Comparison of ENCODE assay signal across 8 mouse cellular contexts in the genomic region with DNA sequence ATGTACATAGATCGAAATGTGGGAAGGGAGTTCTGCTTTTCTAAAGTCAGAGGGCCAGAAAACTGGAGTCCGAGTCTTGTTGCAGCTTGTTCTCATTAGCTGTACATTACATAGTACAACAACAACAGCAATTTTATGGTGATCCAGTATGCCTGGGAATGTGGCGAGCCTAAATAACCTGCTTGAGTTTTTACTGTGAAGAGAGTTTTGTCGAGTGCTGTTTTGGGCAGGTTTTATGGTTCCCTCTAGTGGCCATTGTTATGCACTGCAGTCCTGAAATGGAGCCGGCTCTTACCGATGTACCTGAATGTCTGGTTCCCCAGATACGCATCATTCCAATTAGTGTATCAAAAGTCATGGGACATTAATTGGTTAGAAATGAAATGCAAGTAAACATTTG.
DNase-seq lines count a peak whose midpoint lies in the region; ATAC-seq lines count a peak whose summit lies in the region.

No protein-coding gene starts in this region.

- H3K4me1 ChIP-seq in embryonic facial prominence, embryonic 11.5 days (ENCODE audit: control insufficient read depth, insufficient read depth, low read length) = no peaks in the 10 kb centered on the region

- no peaks in the 10 kb centered on the region for H3K27me3 ChIP-seq in embryonic facial prominence, embryonic 11.5 days (ENCODE audit: control insufficient read depth, insufficient read depth, low read length)

- H3K9me3 ChIP-seq in embryonic facial prominence, embryonic 11.5 days (replicated peaks; ENCODE audit: control insufficient read depth, low read length) = no peaks in the 10 kb centered on the region

- H3K4me3 ChIP-seq in embryonic facial prominence, embryonic 11.5 days (ENCODE audit: low read depth, low read length) = no peak overlapping the region

- no peaks in the 10 kb centered on the region for H3K36me3 ChIP-seq in embryonic facial prominence, embryonic 11.5 days (replicated peaks; ENCODE audit: control insufficient read depth, insufficient read depth, low read depth, low read length)

- no peak overlapping the region for H3K4me2 ChIP-seq in embryonic facial prominence, embryonic 11.5 days (ENCODE audit: low read depth, low read length)

- WGBS in embryonic facial prominence, embryonic 11.5 days = 15% methylated on average over 7 of the region's 7 CpGs

- no peak overlapping the region for H3K27ac ChIP-seq in embryonic facial prominence, embryonic 11.5 days (replicated peaks; ENCODE audit: low read depth, low read length)

- no peak overlapping the region for H3K9ac ChIP-seq in embryonic facial prominence, embryonic 11.5 days (replicated peaks; ENCODE audit: low read length)

- DNase-seq in urinary bladder, adult 18-20 months (ENCODE audit: low spot score in 2 of 2) = peak; percentile 24 to 42
- DNase-seq in urinary bladder, adult 2 months (ENCODE audit: low spot score) = no peak
- DNase-seq in adrenal gland, postnatal 36 days = peak; percentile 31 to 41
- peak; percentile 85 for DNase-seq in embryonic facial prominence, embryonic 11.5 days (ENCODE audit: low spot score)
- DNase-seq in induced T-regulatory cell, adult 2 months (ENCODE audit: low read depth) = peak; percentile 85
- DNase-seq in left cerebral cortex, adult 8-10 months (ENCODE audit: low spot score in 2 of 2) = peak; percentile 17 to 40
- DNase-seq in ovary, postnatal 36 days (ENCODE audit: low spot score) = peak; percentile 22
- DNase-seq in yolk sac, embryonic 10.5 days (ENCODE audit: low spot score) = peak; percentile 38

- ATAC-seq in embryonic facial prominence, embryonic 11.5 days (replicated peaks; ENCODE audit: insufficient number of reproducible peaks, low FRiP score, low TSS enrichment, low read depth) = no peak
